Mouse (Mus musculus) CD4-positive, CD25-positive, alpha-beta regulatory T cell, adult 4 months (primary cell): ENCODE results near the gene 1500009C09Rik. TPM values are rescaled to one million over a fixed set of nuclear protein-coding genes. Genes with fewer than 3 reads are reported as not detected.

ENCODE experiments used
- ATAC-seq: one replicate; pipeline ENCODE4 v1.8.0; 2017
- polyA plus RNA-seq, 2 experiments: library from polyadenylated mRNA; unstranded; fragments of 100-300 nt; shearing (Covaris generic); gene quantifications; one replicate each; pipeline ENCODE4 v1.2.1; 2017

Gene 1500009C09Rik
- polyA plus RNA-seq, result not detected

DNA sequence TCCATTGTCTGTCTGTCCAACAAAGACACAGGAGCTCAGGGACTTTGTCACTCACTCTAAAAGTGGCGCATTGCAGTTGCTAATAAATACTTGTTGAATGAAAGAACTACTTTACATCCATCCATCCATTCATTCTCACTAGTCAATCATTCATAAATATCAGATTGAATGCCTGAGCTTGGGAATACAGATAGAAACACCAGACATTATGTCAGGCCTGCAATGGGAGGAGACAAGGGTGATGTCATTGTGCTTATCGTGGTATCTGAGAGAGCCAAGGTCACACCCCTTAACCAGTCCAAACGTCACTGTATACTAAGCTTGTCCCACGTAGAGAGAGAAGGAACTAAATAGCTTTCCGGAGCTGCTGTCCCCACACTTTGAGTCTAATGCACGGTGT is at the start of gene 1500009C09Rik:
1500009C09Rik (plus strand) TSS at position 301 of the 400 bp plus-strand sequence.
- ATAC-seq, result no peak

DNA sequence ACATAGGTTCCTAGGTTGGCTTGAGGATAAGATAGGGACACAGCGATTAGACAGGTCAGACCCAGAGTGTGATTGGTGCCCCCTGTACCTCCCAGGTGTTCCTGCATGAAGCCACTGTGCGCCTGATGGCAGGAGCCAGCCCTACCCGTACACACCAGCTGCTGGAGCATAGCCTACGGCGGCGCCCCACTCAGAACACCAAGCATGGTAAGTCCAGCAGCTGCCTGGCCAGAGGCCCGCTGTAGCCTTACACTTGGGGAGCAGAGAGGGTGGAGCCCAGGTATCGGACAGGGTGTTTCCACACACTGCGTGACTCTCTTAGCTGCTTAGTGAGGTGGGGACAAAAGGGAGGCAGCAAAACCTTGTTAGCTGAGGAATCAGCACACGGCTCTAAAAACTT is 49.1 kb upstream of the 1500009C09Rik start:
- no peak for ATAC-seq

DNA sequence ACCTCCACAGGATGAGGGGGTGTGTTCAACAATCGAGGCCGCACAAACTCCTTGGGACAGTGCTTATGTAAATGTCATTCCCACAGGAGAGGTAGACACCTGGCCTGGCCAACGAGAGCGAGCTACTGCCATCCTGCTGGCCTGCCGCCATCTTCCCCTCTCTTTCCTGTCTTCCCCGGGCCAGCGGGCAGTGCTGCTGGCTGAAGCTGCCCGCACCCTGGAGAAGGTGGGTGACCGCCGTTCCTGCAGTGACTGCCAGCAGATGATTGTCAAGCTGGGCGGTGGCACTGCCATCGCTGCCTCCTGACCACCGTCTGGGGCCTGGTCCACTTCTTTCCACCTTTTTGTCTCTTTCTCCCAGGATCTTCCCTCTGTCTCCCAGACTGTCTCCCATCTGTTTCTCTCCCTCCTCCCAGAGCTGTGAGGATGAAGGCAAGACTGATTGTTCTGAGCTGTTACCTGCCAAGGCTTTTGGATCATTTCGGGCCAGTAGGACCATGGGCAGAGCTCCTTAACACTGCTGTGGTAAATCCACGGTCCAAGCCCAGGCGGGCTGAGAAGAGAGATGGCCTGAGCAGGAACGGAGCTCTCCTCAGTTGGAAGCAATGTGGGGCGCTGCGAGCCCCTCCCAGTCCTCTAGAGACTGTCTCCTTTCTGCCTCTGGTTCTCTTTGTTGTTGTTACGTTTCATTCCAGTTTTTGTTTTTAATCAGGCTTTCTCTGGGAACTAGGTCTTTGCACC is 48.4 kb upstream of the 1500009C09Rik start:
- no peak for ATAC-seq

DNA sequence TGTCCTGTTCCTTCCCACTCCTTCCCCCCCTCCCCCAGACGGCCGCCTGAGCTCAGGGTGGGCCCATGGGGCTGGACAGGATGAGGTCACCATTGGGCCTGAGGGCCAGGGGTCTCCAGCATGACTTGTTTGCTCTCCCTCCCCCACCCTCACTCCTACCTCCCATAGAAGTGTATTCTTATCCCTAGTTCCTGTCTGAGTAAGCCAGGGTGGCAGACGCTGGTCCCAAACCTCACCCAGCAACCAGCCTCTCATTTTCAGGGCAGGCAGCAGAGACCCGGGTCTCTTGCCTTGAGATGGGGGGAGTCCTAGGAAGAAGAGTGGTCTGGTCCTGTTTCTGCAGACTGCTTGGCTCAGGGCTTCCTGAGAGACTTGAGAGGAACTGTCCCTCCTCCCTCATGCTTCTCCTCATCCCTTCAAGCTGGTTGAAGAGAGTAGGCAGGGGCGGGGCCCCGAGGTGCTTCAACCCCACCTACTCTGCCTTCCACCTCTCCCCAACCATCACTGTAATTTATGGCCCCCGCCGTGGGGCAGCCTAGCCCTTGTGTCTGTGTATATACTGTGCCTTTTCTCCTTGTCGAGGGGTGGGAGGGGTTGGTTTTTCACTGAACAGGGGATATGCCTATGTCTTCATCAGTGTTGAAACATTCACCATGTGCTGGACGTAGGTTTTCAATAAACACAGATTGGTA is 47.4 kb upstream of the 1500009C09Rik start:
- ATAC-seq, result no peak

DNA sequence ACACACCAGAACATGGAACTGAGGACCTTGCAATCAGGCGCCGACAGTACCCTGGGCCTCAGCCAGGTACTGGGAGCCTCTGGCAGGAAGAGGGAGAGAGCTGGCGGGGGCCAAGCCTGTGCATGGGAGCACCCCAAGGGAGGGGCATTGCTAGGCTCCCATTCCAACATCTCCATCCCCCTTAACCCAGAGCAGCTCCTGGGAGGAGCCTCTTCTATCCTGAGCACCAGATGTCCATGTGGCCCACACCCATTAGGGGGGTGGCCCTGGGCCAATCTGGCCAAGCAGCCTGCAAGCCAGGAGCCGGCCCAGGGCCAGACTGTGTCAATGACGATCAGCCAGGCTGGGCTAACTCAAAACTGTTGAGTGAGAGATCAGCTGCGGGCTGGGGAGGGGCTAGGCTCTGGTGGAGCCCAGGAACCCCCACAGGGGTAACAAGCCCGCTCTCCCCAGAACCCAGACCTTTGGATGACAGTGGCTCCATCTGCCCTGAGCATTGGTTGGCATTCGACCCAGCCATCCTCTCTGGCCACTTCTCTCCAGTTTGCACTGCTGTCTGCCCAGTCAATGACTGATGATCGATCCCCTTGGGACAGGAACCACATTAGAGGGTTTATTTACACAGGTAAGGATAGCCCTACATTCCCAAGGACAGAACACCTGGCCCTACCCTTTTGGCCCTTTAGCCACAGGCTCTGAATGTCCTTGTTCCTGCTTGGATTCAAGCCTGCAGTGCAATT is 45.7 kb upstream of the 1500009C09Rik start:
- no peak for ATAC-seq

DNA sequence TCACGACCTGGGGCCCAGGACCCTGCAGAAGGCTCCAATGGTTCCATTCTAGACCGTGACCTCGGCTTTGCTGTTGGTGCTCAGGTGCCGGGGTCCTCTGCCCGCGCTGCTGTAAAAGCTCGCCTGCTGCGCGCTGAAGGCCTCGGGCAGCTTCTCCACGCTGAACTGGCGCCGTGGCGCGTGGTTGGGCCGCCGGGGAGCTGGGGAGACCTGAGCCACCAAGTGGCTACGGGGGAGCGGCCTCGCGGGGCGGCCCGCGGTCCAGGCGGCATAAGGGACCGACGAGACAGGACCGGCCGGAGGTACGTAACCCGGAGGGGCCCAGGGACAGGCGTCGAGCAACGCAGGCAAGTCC is 45.1 kb upstream of the 1500009C09Rik start:
- ATAC-seq, result no peak

DNA sequence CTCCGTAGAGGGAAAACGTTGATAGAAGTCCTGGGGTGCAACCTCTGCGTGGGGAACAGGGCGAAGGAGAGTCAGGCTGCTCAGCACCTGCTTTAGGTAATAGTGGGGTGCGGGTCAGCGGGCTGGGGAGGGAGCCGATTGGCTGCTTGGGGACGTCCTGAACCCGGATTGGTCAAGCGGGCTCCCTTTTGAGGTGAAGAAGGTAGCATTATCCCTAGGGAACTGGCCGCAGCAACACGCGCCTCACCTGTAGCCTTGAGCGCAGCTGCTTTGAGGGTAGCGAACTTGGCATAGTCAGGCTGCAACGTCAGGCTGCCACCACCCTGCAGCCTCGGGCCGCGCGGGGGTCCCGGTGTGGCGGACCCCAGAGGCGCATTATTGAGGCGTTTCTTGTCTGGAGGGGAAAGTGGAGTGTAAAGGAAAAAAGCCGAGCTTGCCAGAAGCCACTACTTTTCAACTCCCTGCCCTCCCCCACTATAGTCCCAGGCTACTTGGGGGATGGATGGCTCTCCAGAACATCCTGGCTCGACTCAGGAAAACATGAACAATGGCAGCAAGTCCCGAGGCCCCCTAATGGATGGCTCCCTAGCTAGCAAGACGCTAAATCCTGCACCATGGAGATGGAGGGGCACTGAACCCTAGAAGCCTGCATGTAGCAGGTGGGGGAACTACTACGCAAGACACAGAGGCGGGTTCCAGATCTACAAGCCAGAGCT is 44.5 kb upstream of the 1500009C09Rik start:
- ATAC-seq, result no peak

DNA sequence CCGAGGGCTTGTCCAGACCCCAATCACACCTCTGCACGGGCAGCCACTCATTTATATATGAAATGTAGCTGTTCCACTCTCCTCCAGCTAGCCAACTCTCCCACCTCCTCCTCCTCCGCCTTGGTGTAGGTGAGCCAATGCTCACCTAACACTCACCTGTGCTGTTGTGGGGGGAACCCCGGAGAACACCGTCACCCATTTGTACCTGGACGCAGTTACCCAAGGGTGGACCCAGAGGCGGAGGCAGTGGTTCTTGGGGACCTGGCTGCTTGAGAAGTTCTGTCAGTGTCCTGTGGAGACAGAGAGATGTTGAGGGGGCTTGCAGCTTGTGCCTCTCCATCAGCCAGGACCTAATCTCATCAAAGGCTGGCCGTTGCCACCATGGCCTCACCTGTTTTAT is 43.9 kb upstream of the 1500009C09Rik start:
- ATAC-seq, result no peak

DNA sequence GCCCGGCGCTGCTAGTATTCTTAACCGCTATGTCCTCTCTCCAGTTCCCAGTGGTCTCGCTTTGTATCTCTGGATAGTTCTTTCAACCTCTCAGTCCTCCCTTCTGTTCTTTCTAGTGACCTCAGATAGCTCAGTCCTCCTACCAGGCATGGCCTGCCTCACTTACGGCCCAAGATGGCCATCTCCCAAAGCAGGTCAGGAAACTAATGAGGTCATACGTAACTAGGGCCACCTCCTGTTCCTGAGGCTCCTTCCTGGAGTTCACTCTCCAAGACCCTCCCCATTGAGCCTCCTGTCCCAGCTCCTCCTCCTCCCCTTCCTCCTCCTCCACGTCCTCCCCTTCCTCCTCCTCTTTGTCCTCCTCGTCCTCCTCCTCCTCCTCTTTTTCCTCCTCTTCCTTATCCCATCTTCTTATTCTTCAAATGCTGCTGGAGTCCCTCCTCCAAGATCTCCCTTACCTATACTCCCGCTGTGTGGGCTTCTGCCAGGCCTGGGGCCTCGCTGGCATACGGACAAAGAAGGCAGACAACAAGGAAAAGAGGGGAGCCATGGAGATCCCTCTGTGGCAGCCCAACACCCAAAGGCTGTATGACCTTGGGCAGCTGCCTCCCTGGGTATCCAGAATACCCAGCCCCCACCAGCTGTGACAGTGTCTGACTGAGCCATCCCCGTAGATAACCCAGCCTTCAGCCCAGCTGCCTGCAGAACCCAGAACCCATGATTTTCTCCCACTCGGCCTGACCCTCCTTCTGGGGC is 42.7 kb upstream of the 1500009C09Rik start:
- ATAC-seq, result no peak

DNA sequence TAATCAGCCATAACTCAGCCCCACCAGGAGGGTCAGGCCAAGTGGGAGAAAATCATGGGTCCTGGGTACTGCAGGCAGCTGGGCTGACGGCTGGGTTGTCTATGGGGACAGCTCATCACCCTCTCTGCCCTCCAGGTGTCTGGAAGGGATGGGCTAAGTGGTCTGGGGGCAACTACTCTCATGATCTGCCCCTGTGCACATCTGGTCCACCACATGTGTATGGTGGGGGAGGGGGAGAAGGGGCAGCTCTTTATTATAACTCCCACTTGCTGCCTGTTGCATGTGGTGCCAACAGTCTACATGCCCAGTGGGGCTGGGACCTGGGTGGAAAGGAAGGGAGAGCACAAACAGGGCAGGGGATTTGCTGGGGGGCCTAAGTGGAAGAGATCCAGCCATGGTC is 41.4 kb upstream of the 1500009C09Rik start:
- no peak for ATAC-seq

DNA sequence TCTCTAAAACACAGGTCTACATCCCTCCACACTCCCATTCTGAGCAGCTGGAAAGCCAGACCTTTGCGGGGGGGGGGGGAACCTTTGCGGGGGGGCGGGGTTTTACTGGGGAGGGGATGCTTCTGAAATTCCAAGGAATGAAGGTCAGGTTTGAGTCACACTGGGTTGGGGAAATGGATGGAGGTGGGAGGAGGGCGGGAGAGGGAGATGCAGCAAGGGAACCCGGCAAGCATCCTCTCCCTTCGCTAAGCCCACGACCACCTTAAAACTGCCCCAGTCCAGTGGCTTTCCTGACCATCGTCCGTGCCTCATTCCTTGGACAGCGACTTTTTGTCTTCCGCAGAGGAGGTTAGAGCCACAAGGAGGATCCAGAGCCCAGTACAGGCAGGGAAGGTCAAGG is 40.9 kb upstream of the 1500009C09Rik start:
- no peak for ATAC-seq

DNA sequence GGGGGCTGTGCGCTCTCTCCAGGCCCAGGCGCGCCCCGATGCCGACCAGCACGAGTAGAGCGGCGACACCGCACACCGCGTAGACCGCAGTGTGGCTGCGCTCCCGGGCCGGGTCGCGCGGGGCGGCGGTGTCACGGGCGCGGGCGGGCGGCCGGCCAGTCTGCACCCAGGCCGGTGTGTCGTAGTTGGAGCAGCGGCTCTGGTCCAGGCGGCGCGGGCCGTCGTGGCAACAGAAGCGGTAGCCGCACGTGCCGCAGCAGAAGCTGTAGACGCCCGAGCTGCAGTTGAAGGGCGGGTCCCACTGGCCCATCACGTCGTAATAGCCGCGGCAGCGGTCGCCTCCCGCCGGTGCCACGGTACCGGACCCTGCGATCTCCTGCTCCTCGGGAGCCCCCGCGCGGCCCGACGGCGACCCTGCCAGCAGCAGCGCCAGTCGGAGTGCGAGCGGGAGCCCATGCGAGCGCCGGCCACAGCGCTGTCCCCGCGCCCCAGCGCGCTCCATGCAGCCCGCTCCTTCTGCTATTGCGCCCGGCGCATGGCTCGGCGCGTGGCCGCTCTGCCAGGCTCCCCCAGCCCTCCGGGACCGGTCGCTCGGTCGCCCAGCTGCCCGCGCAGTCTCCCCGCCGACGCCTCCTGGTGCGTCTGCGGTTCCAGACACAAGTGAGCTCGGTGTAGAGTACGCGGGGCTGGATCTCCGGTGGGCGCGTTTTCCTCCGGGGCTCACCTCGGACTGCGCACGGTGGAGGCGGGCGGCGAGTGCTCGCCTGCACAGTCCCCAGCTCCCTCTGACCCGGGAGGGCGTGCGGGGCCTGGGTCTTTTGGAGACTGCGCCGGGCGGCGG is 40.1 kb upstream of the 1500009C09Rik start:
- ATAC-seq, result no peak

DNA sequence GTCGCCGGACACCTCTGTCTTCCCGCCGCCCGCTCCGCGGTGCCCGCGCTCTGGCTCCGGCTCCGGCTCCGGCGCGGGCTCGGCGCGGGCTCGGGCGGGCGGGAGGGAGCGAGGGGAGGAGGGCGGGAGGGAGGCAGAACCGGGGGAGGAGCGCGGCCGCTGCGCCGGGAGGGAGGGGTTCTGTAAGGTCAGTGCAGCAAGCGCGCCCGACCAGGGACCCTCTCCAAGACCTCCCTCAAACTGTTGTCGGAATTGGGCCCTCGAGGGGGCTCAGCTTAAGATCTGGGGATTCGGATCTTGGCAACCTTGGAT is 39.5 kb upstream of the 1500009C09Rik start, which contains the start of gene Shisa8:
Shisa8 (minus strand) TSS at position 64 of the 312 bp plus-strand sequence.
- no peak for ATAC-seq

DNA sequence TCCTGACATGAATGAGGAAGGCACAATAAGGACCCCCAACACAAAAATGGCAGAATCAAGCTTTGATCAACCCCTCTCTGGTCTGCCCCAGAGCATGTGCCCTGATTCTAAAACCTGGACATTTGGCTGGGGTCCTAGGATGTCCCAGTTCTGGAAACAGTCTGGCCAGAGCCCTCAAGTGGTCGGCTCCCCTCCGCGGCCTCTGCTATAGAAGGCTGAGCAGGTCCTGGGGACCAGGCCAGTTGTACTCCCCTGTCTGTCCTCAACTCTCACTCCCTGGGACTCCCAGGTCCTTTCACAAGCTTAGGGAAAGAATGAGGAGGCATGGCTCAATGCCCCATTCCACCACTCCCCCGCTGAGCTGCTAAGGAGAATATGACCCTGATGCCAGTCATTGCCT is 39.0 kb upstream of the 1500009C09Rik start:
- no peak for ATAC-seq

DNA sequence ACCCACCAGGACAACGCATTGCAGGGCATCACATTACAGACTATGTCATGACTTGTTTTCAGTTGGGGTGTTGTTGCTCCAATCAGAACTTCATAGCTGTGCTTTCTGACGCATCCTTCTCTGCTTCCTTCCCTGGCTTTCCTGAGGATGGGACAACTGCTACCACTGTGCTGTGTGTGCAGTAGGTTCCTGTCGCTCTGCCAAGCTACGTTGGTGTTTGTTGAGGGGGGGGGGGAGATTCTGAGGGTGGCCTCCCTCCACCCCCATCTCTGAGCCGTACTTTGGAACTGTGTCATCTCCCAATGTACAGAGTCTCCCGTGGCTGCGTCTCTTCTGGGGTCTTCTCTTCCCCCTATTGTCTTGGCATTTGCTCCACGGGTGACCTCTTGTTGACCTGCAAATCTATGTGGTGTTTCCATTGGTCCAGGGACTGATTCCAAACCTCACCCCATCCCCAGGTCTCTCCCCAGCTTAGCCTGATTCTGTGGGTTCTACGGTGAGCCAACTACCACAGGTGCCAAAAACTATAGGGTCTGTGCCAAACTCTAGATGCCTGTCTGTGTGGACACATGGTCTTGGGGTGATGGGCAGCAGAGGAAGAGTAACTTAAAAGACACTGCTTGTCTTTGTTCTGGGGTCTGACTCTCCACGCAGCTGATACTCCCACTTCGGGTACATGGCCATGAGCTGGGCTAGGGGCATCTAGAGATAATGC is 36.7 kb upstream of the 1500009C09Rik start:
- no peak for ATAC-seq

DNA sequence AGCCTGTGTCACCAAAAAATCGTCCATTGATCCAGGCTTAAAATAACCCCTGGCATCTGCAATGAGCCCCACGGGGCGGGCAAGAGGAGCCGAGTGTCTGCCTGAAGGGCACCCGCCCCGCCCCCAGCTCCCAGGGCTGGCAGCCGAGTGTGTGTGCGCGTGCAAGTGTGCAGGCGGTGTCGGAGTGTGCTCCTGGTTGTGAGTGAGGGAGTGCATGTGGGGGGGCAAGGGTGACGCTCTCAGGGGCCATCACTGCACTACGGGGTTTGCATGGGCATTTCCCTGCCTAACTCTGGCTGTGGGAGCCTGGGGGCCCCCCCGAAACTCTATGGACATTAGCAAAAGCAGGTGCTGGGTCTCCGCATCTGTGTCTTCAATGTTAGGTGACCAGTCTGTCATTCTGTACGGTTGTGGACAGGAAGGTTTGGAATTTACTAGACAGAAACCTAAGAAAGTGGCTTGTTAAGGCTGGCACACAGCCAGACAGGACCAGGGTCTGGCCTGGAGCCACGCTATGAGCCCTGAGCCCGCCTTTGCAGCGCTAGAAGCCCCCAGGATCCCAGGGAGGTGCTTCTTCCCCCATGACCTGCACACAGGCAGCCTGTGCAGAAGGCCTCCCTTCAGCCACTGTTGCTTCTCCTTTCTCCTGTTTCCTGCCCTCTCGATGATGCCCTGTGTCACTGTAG is 35.9 kb upstream of the 1500009C09Rik start:
- ATAC-seq, result no peak

DNA sequence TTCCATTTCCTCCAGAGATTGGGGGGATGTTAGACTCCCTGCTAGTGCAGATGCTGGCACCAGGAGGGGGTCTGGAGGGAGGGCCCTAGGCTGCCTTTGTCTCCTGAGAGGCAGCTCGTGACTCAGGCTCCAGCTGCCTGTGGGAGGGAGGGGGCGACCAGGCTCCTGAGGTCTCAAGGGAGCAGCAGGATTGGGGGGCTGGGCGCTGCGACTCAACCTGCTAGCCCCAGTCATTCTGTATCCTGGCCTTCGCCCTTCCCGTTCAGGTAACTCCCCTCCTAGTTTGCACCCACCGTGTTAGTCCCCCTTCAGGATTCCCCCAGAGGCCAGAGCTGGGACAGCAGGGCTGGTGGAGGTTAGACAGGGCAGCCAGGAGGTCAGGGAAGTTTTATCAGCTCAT is 35.2 kb upstream of the 1500009C09Rik start:
- ATAC-seq, result no peak

DNA sequence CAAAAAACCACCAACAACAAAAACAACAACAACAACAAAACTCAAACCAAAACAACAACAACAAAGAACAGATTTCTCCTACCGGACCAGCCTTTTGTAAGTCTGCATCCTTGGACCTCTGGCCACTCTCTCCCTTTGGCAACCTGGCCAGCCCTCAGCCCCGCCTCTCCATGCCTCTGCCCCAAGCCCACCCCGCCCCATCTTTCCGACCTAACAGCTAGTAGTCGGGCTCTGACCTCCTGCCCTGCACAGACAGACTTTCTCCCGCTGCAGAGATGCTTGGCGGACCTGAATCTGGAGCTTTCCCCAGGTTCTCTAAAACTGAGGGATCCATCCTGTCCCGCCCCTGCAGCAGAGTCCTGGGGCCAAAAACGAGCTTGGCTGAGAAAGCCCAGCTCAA is 34.2 kb upstream of the 1500009C09Rik start:
- ATAC-seq, result no peak

DNA sequence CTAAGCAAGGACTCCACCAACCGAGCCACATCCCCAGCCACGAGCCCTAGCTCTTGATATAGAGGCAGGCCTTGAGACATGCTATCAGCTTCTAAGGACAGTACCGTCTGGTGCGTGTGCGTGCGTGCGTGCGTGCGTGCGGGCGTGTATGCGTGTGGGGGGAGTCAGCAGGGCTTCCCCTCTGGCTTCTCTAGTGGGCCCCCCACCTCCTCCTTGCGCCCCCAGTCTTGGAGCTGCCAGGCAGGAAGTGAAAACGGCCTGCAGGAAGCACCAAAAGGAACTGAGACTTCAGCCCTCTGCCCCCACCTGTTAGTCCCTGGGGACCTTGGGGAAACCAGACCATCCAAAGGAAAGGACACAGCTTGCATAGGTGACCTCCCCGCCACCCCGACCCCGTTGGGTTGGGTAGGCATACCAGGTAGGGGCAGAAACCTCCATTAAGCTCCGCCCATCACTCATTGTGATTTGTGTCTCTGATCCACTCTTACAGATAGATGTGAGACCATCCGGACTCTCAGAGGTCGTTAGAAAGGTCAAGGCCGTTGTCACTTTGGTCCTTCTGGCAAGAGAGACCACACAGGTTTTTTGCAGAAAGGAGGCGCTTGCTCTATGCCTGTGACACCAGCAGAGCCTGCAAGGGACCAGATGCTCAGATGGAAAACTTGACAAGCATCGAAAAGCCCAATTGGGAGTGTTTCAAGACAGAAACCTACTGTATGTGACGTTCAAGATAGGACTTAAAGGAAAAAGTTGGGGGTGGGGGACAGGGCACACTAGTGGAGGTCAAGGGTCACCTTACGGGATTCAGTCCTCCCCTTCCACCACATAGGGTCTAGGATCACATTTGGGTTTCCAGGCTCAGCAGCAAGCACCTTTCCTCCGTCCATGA is 33.2 kb upstream of the 1500009C09Rik start:
- ATAC-seq, result no peak
